Mouse (Mus musculus): ENCODE results near the gene Gm28635. TPM values are rescaled to one million over a fixed set of nuclear protein-coding genes. Genes with fewer than 3 reads are reported as not detected.

The Gm28635 gene
- total RNA-seq (2021) (1 to 10 TPM; 5.8 to 5.9 TPM), polyA plus RNA-seq (2012; rRNA removed) (not detected in 2 replicates)
- long read RNA-seq, partial matches to known transcripts: 1 of 1 reads
- long read RNA-seq, other reads (novel, unspliced or antisense): 0 of 1 reads

- Histone ChIP-seq H3K79me2 (replicated peaks; ENCODE audit: control insufficient read depth, insufficient read depth, low read length) (peaks cover 1% of the 10 kb centered on the region; the same call in 1 of the 2 replicates), H3K36me3 (ENCODE audit: control insufficient read depth, insufficient read depth, low read length) (no peaks in the 10 kb centered on the region; the same call in 1 of the 2 replicates), H3K9ac (ENCODE audit: low read depth, low read length) (peak within 1 kb of the TSS; percentile 88), H3K27me3 (ENCODE audit: control insufficient read depth, insufficient read depth, low read length) (no peaks in the 10 kb centered on the region), H3K4me1 (ENCODE audit: control insufficient read depth, insufficient read depth, low read length) (peaks cover 3% of the 10 kb centered on the region; the same call in 1 of the 2 replicates), H3K4me3 (peak within 1 kb of the TSS; percentile 88), H3K27ac (peak within 1 kb of the TSS; percentile 61)
- DNase-seq: peak; percentile 83 to 95
- under 1% methylated on average over 44 of the region's 44 CpGs for WGBS
- intact Hi-C loops (cut with DNase I): loop anchor here (2.0 kb wide), 1 partner anchor 37 kb away; the partner anchor contains the start of gene Zdhhc5
- TF ChIP-seq EP300 (IDR thresholded peaks at IDR 0.05; ENCODE audit: insufficient read depth, low read depth, low read length) (0 out of 2 replicates have a peak, but pooled peaks have one; percentile 21), CTCF (IDR thresholded peaks at IDR 0.05) (no peak), POLR2A (IDR thresholded peaks at IDR 0.05; ENCODE audit: insufficient read depth, low read depth, low read length) (peak; percentile 69)
Measured at GRCm38 (mm10) chr2:84677968-84678880, at the start of gene Gm28635, which contains the start of gene Med19. Gm28635 (minus strand) TSS chr2:84678041. Med19 (plus strand) TSS chr2:84678402.

GRCm38 (mm10) chr2:84727172-84727858 is 49.5 kb upstream of the Gm28635 start, which contains the start of gene Clp1:
Clp1 (minus strand) TSS chr2:84727350.
- Histone ChIP-seq H3K4me1 (ENCODE audit: control insufficient read depth, insufficient read depth, low read length) (peaks cover 6% of the 10 kb centered on the region), H3K36me3 (ENCODE audit: control insufficient read depth, insufficient read depth, low read length) (peaks cover 12% of the 10 kb centered on the region), H3K9ac (ENCODE audit: low read depth, low read length) (peak within 1 kb of the TSS; percentile 71), H3K27ac (peak within 1 kb of the TSS; percentile 88), H3K79me2 (replicated peaks; ENCODE audit: control insufficient read depth, insufficient read depth, low read length) (no peaks in the 10 kb centered on the region; the same call in 1 of the 2 replicates), H3K27me3 (ENCODE audit: control insufficient read depth, insufficient read depth, low read length) (no peaks in the 10 kb centered on the region), H3K4me3 (peak within 1 kb of the TSS; percentile 72)
- under 1% methylated on average over 39 of the region's 39 CpGs for WGBS
- DNase-seq: peak; percentile 95 to 98
- intact Hi-C loops (cut with DNase I): loop anchor here (1.0 to 5.0 kb wide), 2 partner anchors 11 to 310 kb away; partner anchors contain the start of genes P2rx3 and Ssrp1
- TF ChIP-seq CTCF (IDR thresholded peaks at IDR 0.05): no peak; the same call in 1 of the 2 replicates
- 0 out of 2 replicates have a peak, but pooled peaks have one; percentile 36 for TF ChIP-seq EP300 (IDR thresholded peaks at IDR 0.05; ENCODE audit: insufficient read depth, low read depth, low read length)
- peak; percentile 93 for TF ChIP-seq POLR2A (IDR thresholded peaks at IDR 0.05; ENCODE audit: insufficient read depth, low read depth, low read length)

DNA sequence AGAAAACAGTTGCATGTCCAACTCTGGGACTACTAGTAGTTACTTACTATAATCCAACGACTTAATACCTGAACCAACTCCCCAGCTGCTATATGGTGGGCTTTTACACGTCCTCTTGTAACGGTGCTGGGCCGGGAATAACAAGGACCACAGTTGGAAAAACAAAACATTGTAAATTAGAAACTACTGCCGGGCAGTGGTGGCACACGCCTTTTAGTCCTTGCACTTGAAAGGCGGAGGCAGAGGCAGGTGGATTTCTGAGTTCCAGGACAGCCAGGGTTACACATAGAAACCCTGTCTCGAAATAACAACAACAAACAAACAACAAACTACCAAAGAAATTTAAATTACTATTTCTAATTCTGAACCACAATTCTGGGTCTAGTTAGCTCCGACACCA is 48.9 kb upstream of the Gm28635 start:
- no peak for TF ChIP-seq POLR2A (IDR thresholded peaks at IDR 0.05; ENCODE audit: insufficient read depth, low read depth, low read length)
- no peak for TF ChIP-seq EP300 (IDR thresholded peaks at IDR 0.05; ENCODE audit: insufficient read depth, low read depth, low read length)
- TF ChIP-seq CTCF (IDR thresholded peaks at IDR 0.05): no peak
- intact Hi-C loops (cut with DNase I): loop anchor here (1.0 to 5.0 kb wide), 2 partner anchors 10 to 311 kb away; partner anchors contain the start of genes P2rx3 and Ssrp1
- Histone ChIP-seq H3K79me2 (replicated peaks; ENCODE audit: control insufficient read depth, insufficient read depth, low read length) (no peaks in the 10 kb centered on the region; the same call in 1 of the 2 replicates), H3K4me3 (peak overlapping the region; percentile 72), H3K9ac (ENCODE audit: low read depth, low read length) (peak overlapping the region; percentile 31; the same call in 1 of the 2 replicates), H3K4me1 (ENCODE audit: control insufficient read depth, insufficient read depth, low read length) (peaks cover 6% of the 10 kb centered on the region), H3K36me3 (ENCODE audit: control insufficient read depth, insufficient read depth, low read length) (peaks cover 12% of the 10 kb centered on the region), H3K27me3 (ENCODE audit: control insufficient read depth, insufficient read depth, low read length) (no peaks in the 10 kb centered on the region), H3K27ac (peak overlapping the region; percentile 72)
- WGBS: 2% methylated on average over 9 of the region's 9 CpGs
- no peak for DNase-seq

GRCm38 (mm10) chr2:84725770-84726169 is 47.9 kb upstream of the Gm28635 start:
- no peak for DNase-seq
- peaks cover 6% of the 10 kb centered on the region for H3K4me1 ChIP-seq (ENCODE audit: control insufficient read depth, insufficient read depth, low read length)
- H3K27ac ChIP-seq: no peak overlapping the region
- TF ChIP-seq POLR2A (IDR thresholded peaks at IDR 0.05; ENCODE audit: insufficient read depth, low read depth, low read length) (no peak), CTCF (IDR thresholded peaks at IDR 0.05) (no peak), EP300 (IDR thresholded peaks at IDR 0.05; ENCODE audit: insufficient read depth, low read depth, low read length) (no peak)
- no peak overlapping the region for H3K4me3 ChIP-seq
- no peaks in the 10 kb centered on the region; the same call in 1 of the 2 replicates for H3K79me2 ChIP-seq (replicated peaks; ENCODE audit: control insufficient read depth, insufficient read depth, low read length)
- peaks cover 12% of the 10 kb centered on the region for H3K36me3 ChIP-seq (ENCODE audit: control insufficient read depth, insufficient read depth, low read length)
- 85% methylated on average over 10 of the region's 10 CpGs for WGBS
- H3K9ac ChIP-seq (ENCODE audit: low read depth, low read length): no peak overlapping the region
- H3K27me3 ChIP-seq (ENCODE audit: control insufficient read depth, insufficient read depth, low read length): no peaks in the 10 kb centered on the region
- intact Hi-C loops (cut with DNase I): loop anchor here (5.0 kb wide), 1 partner anchor 312 kb away; the partner anchor contains the start of genes P2rx3 and Ssrp1

DNA sequence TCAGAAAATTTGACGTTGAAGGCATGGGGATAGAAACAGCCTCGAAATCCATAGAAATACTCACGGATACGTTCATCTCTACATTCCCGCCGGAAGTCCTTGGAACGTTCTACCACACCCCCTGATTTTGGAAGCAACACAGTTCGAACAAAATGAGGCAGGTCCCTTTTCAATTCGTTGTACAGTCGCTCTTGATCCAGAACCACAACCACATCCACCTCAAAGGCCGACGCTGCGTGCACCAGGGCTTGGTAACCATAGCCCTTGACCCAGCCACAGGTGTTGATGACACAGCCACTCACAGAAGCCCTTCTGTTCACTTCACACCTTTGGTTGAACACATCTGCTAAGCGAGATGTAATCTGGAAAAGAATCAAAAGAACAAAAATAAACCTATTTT is 46.0 kb upstream of the Gm28635 start:
- Histone ChIP-seq H3K4me3 (no peak overlapping the region), H3K36me3 (ENCODE audit: control insufficient read depth, insufficient read depth, low read length) (peaks cover 12% of the 10 kb centered on the region), H3K4me1 (ENCODE audit: control insufficient read depth, insufficient read depth, low read length) (peaks cover 6% of the 10 kb centered on the region), H3K27ac (no peak overlapping the region), H3K27me3 (ENCODE audit: control insufficient read depth, insufficient read depth, low read length) (no peaks in the 10 kb centered on the region), H3K9ac (ENCODE audit: low read depth, low read length) (no peak overlapping the region), H3K79me2 (replicated peaks; ENCODE audit: control insufficient read depth, insufficient read depth, low read length) (no peaks in the 10 kb centered on the region; the same call in 1 of the 2 replicates)
- 92% methylated on average over 14 of the region's 14 CpGs for WGBS
- intact Hi-C loops (cut with DNase I): no loop called here
- TF ChIP-seq EP300 (IDR thresholded peaks at IDR 0.05; ENCODE audit: insufficient read depth, low read depth, low read length): no peak
- TF ChIP-seq CTCF (IDR thresholded peaks at IDR 0.05): no peak
- no peak for DNase-seq

Data from heart, adult 2 months (tissue).